Mouse (Mus musculus) testis, adult 2 months (tissue): ENCODE measurements around the gene Hist3h2a.

Experiments used
- CTCF ChIP-seq: fragments of 200-500 bp; IDR thresholded peaks from 2 replicates; pipeline ENCODE4 v1.5.1; 2012; ENCODE audit warnings: low read depth, mild to moderate bottlenecking, inconsistent platforms, low read length, moderate library complexity; ENCODE audit not compliant: control insufficient read depth, insufficient read depth, insufficient replicate concordance
- POLR2A ChIP-seq: fragments of 200-500 bp; IDR thresholded peaks from 2 replicates; pipeline ENCODE4 v1.6.1; 2012; ENCODE audit warnings: low read depth, mild to moderate bottlenecking, inconsistent platforms, low read length, moderate library complexity; ENCODE audit not compliant: control insufficient read depth

GRCm38 (mm10) chr11:58927790-58928651 is 26.5 kb upstream of the Hist3h2a start:
- peak; percentile 72 for TF ChIP-seq CTCF
- no peak for TF ChIP-seq POLR2A
